Mouse (Mus musculus) heart, adult 2 months (tissue): ENCODE measurements around the gene Tor1aip2. TPM values are rescaled to one million over a fixed set of nuclear protein-coding genes. Genes with fewer than 3 reads are reported as not detected.
"Not testable (repeated sequence)": the region's sequence is repeated elsewhere in the genome, so short reads cannot be mapped to it uniquely, and the experiment has no call there.

ENCODE experiments used
- DNase-seq, 2 experiments: peaks; one replicate each; pipeline ENCODE4 v3.0.0; 2021
- H3K27ac ChIP-seq: fragments of 200-600 bp; 2 replicates; pipeline ENCODE4 v1.8.1; 2022
- H3K27me3 ChIP-seq: fragments of 200-500 bp; 2 replicates; pipeline ENCODE4 v1.6.1; 2012; ENCODE audit warnings: mild to moderate bottlenecking, low read length, inconsistent platforms, mixed read lengths; ENCODE audit not compliant: control insufficient read depth, insufficient read depth
- H3K36me3 ChIP-seq: fragments of 200-500 bp; 2 replicates; pipeline ENCODE4 v1.6.1; 2012; ENCODE audit warnings: low read length, inconsistent platforms; ENCODE audit not compliant: control insufficient read depth, insufficient read depth
- H3K4me1 ChIP-seq: fragments of 200-500 bp; 2 replicates; pipeline ENCODE4 v1.6.1; 2011; ENCODE audit warnings: low read length; ENCODE audit not compliant: control insufficient read depth, insufficient read depth
- H3K4me3 ChIP-seq: fragments of 200-600 bp; 2 replicates; pipeline ENCODE4 v1.8.1; 2022
- H3K79me2 ChIP-seq: fragments of 200-500 bp; replicated peaks from 2 replicates; pipeline ENCODE4 v1.6.1; 2012; ENCODE audit warnings: mild to moderate bottlenecking, inconsistent platforms, low read length, moderate library complexity, mixed read lengths; ENCODE audit not compliant: control insufficient read depth, insufficient read depth
- H3K9ac ChIP-seq: fragments of 200-500 bp; 2 replicates; pipeline ENCODE4 v1.6.1; 2012; ENCODE audit warnings: low read depth, mild to moderate bottlenecking, control low read depth, inconsistent platforms, low read length, mixed read lengths
- CTCF ChIP-seq: fragments of 200-600 bp; IDR thresholded peaks from 2 replicates; pipeline ENCODE4 v1.8.1; 2022; ENCODE audit warnings: antibody characterized with exemption, mild to moderate bottlenecking, moderate library complexity
- EP300 ChIP-seq: fragments of 200-500 bp; IDR thresholded peaks from 2 replicates; pipeline ENCODE4 v1.6.1; 2011; ENCODE audit warnings: low read depth, low read length, control low read depth; ENCODE audit not compliant: insufficient read depth
- POLR2A ChIP-seq: fragments of 200-500 bp; IDR thresholded peaks from 2 replicates; pipeline ENCODE4 v1.6.1; 2011; ENCODE audit warnings: mild to moderate bottlenecking, low read depth, low read length, control low read depth; ENCODE audit not compliant: insufficient read depth
- WGBS: fragments of 180-500 bp; shearing (Covaris S2); methylation state at CpG from one replicate; pipeline ENCODE4 v1.1.7; 2018; 5-methylcytosine and 5-hydroxymethylcytosine counted together
- intact Hi-C: fragments of 180-260 bp; cut with DNase I; formaldehyde crosslinking; loops from one replicate; pipeline ENCODE4 v1.15.1; 2025
- polyA plus RNA-seq: library from polyadenylated mRNA; depleted of rRNA; stranded (reverse); fragments of >200 nt; gene quantifications from 2 replicates; pipeline ENCODE4 v1.2.3, GENCODE M21; 2012
- total RNA-seq, 2 experiments: library from RNA; stranded (reverse); gene quantifications; 2 replicates each; pipeline ENCODE4 v1.2.3; 2021

Gene Tor1aip2
- total and polyA plus RNA-seq, 3 experiments, result 40.3 to 51.0 (median 42.9) TPM

DNA sequence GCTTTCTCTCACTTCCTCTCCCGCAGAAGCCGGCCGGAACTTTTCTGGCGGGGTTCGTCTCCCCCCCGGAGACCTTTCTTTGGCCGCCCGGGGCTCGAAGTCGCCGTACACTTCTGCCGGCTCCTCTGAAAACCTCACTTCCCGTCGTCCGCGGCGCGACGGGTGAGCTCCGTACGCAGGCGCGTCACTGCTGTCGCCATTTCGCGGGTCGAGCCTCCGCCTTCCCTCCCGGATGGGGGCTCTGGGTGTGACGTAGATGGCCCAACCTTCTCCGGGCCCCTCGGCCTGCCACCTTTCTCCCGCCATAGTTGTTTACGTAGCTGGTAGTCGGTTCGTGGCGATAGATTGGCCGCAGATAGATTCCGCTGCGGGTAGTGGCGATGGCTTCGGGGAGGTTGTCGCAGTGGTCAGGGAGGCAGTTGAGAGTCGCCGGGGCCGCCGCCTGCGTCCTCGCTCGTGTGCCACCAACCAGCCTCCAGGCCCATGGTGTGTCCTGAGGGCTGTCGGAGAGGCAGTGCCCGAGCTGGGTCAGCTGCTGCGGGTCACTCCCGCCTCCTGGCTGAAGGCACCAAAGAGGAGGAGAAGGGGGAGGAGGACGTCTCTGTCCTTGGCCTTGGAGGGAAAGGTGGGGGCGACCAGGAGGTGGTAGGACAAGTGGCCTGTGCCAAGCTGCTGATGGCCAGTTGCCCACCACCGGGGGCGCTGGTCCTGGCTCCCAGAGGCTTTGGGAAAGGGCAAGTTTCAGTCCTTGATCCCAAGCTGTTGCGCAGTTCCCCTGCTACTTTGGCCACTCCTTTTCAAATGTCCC, 931 bp downstream of the Tor1aip2 start, which contains the start of gene Tor1aip1:
TSS of gene Tor1aip1 (minus strand) at position 551 of the 808 bp plus-strand sequence.
- Histone ChIP-seq H3K4me3 (peak within 1 kb of the TSS; percentile 89), H3K79me2 (peaks cover 2% of the 10 kb centered on the region), H3K9ac (peak within 1 kb of the TSS; percentile 92), H3K27me3 (no peaks in the 10 kb centered on the region), H3K36me3 (peaks cover 22% of the 10 kb centered on the region), H3K4me1 (peaks cover 6% of the 10 kb centered on the region), H3K27ac (peak within 1 kb of the TSS; percentile 98)
- intact Hi-C loops, result loop anchor here (1.0 to 10.0 kb wide), 2 partner anchors 63 to 221 kb away; partner anchors contain the start of genes Cep350 and Qsox1
- peak; percentile 99 for DNase-seq
- TF ChIP-seq EP300, result peak; percentile 88
- peak; percentile 90 for TF ChIP-seq POLR2A
- peak; percentile 98 for TF ChIP-seq CTCF
- under 1% methylated on average over 59 of the region's 59 CpGs for WGBS

GRCm38 (mm10) chr1:156037144-156037583, 2.0 kb downstream of the Tor1aip2 start:
- H3K36me3 ChIP-seq, result peaks cover 24% of the 10 kb centered on the region
- peak overlapping the region; percentile 89 for H3K4me3 ChIP-seq
- TF ChIP-seq POLR2A (peak; percentile 95), EP300 (peak; percentile 56; the same call in 1 of the 2 replicates), CTCF (no peak)
- no peaks in the 10 kb centered on the region for H3K27me3 ChIP-seq
- H3K4me1 ChIP-seq, result peaks cover 7% of the 10 kb centered on the region
- intact Hi-C loops, result loop anchor here (10.0 kb wide), 1 partner anchor 222 kb away; the partner anchor contains the start of gene Qsox1
- peaks cover 3% of the 10 kb centered on the region for H3K79me2 ChIP-seq
- H3K9ac ChIP-seq, result peak overlapping the region; percentile 89
- DNase-seq, result peak; percentile 61 to 67
- peak overlapping the region; percentile 98 for H3K27ac ChIP-seq
- WGBS, result 9% methylated on average over 5 of the region's 5 CpGs

GRCm38 (mm10) chr1:156039989-156040388, 4.8 kb downstream of the Tor1aip2 start:
- intact Hi-C loops, result loop anchor here (5.0 to 10.0 kb wide), 2 partner anchors 225 to 677 kb away; partner anchors contain the start of genes Fam20b and Qsox1
- not testable (repeated sequence) for H3K27me3 ChIP-seq, DNase-seq, H3K9ac ChIP-seq, H3K4me3 ChIP-seq, H3K4me1 ChIP-seq, H3K79me2 ChIP-seq
- TF ChIP-seq CTCF, result peak; percentile 42
- Histone ChIP-seq H3K27ac (peak overlapping the region; percentile 82), H3K36me3 (peaks cover 29% of the 10 kb centered on the region)
- WGBS, result 74% methylated on average over 7 of the region's 7 CpGs

DNA sequence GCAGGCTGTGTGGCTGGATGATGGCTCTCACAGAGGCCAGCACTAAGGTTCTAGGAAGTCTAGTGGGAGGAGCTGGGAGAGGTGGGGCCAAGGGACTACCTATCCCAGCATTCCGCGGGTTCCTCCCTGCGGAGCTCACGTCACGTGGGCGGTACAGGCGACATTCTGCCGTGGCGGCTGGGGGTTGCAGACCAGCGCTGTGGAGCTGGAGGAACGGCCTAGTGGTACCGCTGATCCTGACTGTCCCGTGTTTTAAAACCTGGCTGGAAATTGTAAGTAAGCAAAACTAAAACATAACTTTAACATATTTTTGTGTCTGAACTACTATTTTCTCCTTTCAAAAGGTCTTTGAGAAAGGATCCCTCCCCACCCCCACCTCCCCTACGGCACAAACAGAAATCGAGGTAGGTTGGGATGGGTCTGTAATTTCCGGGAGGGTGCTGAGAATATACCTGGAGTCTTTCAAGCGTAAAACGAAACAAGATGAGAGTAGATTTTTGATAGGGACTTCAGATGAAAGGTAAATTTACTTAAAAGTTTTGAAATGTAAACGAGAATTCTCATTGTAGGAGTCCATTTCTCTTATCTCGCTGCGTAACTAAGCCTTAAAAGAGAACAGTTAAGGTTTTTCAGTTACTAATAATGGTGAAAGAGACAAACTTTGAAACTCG, 5.7 kb downstream of the Tor1aip2 start:
- H3K79me2 ChIP-seq, result peaks cover 6% of the 10 kb centered on the region
- peaks cover 32% of the 10 kb centered on the region for H3K36me3 ChIP-seq
- H3K4me1 ChIP-seq, result peaks cover 9% of the 10 kb centered on the region
- H3K27ac ChIP-seq, result peak overlapping the region; percentile 82
- peak overlapping the region; percentile 39; the same call in 1 of the 2 replicates for H3K9ac ChIP-seq
- no peaks in the 10 kb centered on the region for H3K27me3 ChIP-seq
- peak overlapping the region; percentile 66 for H3K4me3 ChIP-seq
- DNase-seq, result peak; percentile 91 to 93
- TF ChIP-seq POLR2A (peak; percentile 99), CTCF (peak; percentile 22; the same call in 1 of the 2 replicates), EP300 (peak; percentile 79; the same call in 1 of the 2 replicates)
- intact Hi-C loops, result loop anchor here (5.0 kb wide), 1 partner anchor 676 kb away; the partner anchor contains the start of gene Fam20b
- WGBS, result under 1% methylated on average over 22 of the region's 22 CpGs

- peak overlapping the region; percentile 82 for H3K27ac ChIP-seq
- H3K9ac ChIP-seq, result peak overlapping the region; percentile 40; the same call in 1 of the 2 replicates
- H3K36me3 ChIP-seq, result peaks cover 38% of the 10 kb centered on the region
- no peak for TF ChIP-seq POLR2A
- TF ChIP-seq EP300, result no peak
- no peak for TF ChIP-seq CTCF
- peak overlapping the region; percentile 66 for H3K4me3 ChIP-seq
- DNase-seq, result no peak
- WGBS, result 19% methylated on average over 7 of the region's 7 CpGs
- no peaks in the 10 kb centered on the region for H3K27me3 ChIP-seq
- H3K4me1 ChIP-seq, result peaks cover 10% of the 10 kb centered on the region
- H3K79me2 ChIP-seq, result peaks cover 6% of the 10 kb centered on the region
- intact Hi-C loops, result loop anchor here (5.0 kb wide), 1 partner anchor 676 kb away; the partner anchor contains the start of gene Fam20b
Observed at GRCm38 (mm10) chr1:156041451-156042241, 6.4 kb downstream of the Tor1aip2 start.
